Mouse (Mus musculus): Measurements from ENCODE around the gene Zfp982.
"Not testable (repeated sequence)": the region's sequence is repeated elsewhere in the genome, so short reads cannot be mapped to it uniquely, and the experiment has no call there.

Gene Zfp982

GRCm38 (mm10) chr4:147492117-147492516 is at the start of gene Zfp982:
Gene Zfp982, plus strand, starts transcription at chr4:147492417.
- DNase-seq = not testable (repeated sequence)

- DNase-seq = not testable (repeated sequence)
These were observed 49.3 kb upstream of the Zfp982 start for GRCm38 (mm10) chr4:147442649-147443553.

- DNase-seq = not testable (repeated sequence)
These were observed 48.7 kb upstream of the Zfp982 start for GRCm38 (mm10) chr4:147443554-147443927.

GRCm38 (mm10) chr4:147445371-147445770 is 46.8 kb upstream of the Zfp982 start:
- not testable (repeated sequence) for DNase-seq

- DNase-seq = no peak
These were observed 43.9 kb upstream of the Zfp982 start for GRCm38 (mm10) chr4:147448358-147448757.

- no peak for DNase-seq
These were observed 43.1 kb upstream of the Zfp982 start for GRCm38 (mm10) chr4:147449099-147449581.

- not testable (repeated sequence) for DNase-seq
These were observed 42.2 kb upstream of the Zfp982 start for GRCm38 (mm10) chr4:147449986-147450385.

GRCm38 (mm10) chr4:147467207-147467606 is 25.0 kb upstream of the Zfp982 start:
- DNase-seq = not testable (repeated sequence)

- not testable (repeated sequence) for DNase-seq
These were observed 6.8 kb downstream of the Zfp982 start for GRCm38 (mm10) chr4:147498772-147499613.

- no peak for DNase-seq
These were observed 17.0 kb downstream of the Zfp982 start for GRCm38 (mm10) chr4:147509174-147509573.

- DNase-seq = no peak
These were observed 26.8 kb downstream of the Zfp982 start for GRCm38 (mm10) chr4:147518981-147519380.

GRCm38 (mm10) chr4:147520100-147520499 is 27.9 kb downstream of the Zfp982 start:
- no peak for DNase-seq

GRCm38 (mm10) chr4:147525125-147525524 is 32.9 kb downstream of the Zfp982 start:
- no peak for DNase-seq

GRCm38 (mm10) chr4:147530366-147530765 is 38.1 kb downstream of the Zfp982 start:
- no peak for DNase-seq

- not testable (repeated sequence) for DNase-seq
These were observed 43.7 kb downstream of the Zfp982 start for GRCm38 (mm10) chr4:147535916-147536315.

- DNase-seq = no peak
These were observed 45.5 kb downstream of the Zfp982 start for GRCm38 (mm10) chr4:147537702-147538101.

GRCm38 (mm10) chr4:147539918-147540317 is 47.7 kb downstream of the Zfp982 start, which contains the start of gene Gm16503:
Gene Gm16503, plus strand, starts transcription at chr4:147540218.
- DNase-seq = not testable (repeated sequence)

- no peak for DNase-seq
These were observed 48.9 kb downstream of the Zfp982 start for GRCm38 (mm10) chr4:147541105-147541504.

GRCm38 (mm10) chr4:147553071-147553470 is 60.9 kb downstream of the Zfp982 start, which contains the start of gene Zfp985:
Gene Zfp985, plus strand, starts transcription at chr4:147553277.
- DNase-seq = not testable (repeated sequence)

GRCm38 (mm10) chr4:147554361-147554760 is 62.1 kb downstream of the Zfp982 start:
- DNase-seq = not testable (repeated sequence)

GRCm38 (mm10) chr4:147556921-147557320 is 64.7 kb downstream of the Zfp982 start:
- not testable (repeated sequence) for DNase-seq

- not testable (repeated sequence) for DNase-seq
These were observed 65.8 kb downstream of the Zfp982 start for GRCm38 (mm10) chr4:147558011-147558410.

GRCm38 (mm10) chr4:147559096-147559495 is 66.9 kb downstream of the Zfp982 start:
- DNase-seq = not testable (repeated sequence)

Data from cerebellum, adult 11-12 months (tissue).